ENCODE assay signal across 27 mouse cellular contexts in genomic region chr10:117835453-117835852, GRCm38 (mm10). TPM values are rescaled to one million over a fixed set of nuclear protein-coding genes. Genes with fewer than 3 reads are reported as not detected.
A peak's percentile ranks its signal among the peaks of the same experiment; 100 is the strongest.
DNase-seq lines count a peak whose midpoint lies in the region; ATAC-seq and TF ChIP-seq lines count a peak whose summit lies in the region.
"Had no signal": no experiment of that assay in that cellular context is flagged by ENCODE, and none has a peak within 500 bp of the region (broad histone marks: within the 10 kb centered on the region; RNA-seq: fewer than 3 reads in every experiment).

No protein-coding gene starts in this region.

- WGBS in heart, adult 2 months: 28% methylated on average over 5 of the region's 5 CpGs
- WGBS in heart, embryonic 11.5 days (ENCODE audit: insufficient replicate concordance): 70% methylated on average over 5 of the region's 5 CpGs
- 41% methylated on average over 5 of the region's 5 CpGs for WGBS in limb, embryonic 13.5 days
- WGBS in limb, embryonic 10.5 days: 52% methylated on average over 5 of the region's 5 CpGs

- H3K4me2 ChIP-seq in heart, embryonic 11.5 days: no peak overlapping the region
- no peak overlapping the region for H3K4me2 ChIP-seq in limb, embryonic 13.5 days (replicated peaks)
- H3K4me2 ChIP-seq: embryonic facial prominence, embryonic 13.5 days; embryonic facial prominence, embryonic 15.5 days; forebrain, embryonic 12.5 days had no signal

- H3K27ac ChIP-seq in heart, adult 2 months: no peak overlapping the region
- no peak overlapping the region for H3K27ac ChIP-seq in heart, embryonic 11.5 days (ENCODE audit: low read depth, low read length)
- H3K27ac ChIP-seq in limb, embryonic 13.5 days: no peak overlapping the region
- H3K27ac ChIP-seq in limb, embryonic 10.5 days: no peak overlapping the region
- H3K27ac ChIP-seq: embryonic facial prominence, embryonic 13.5 days; embryonic facial prominence, embryonic 15.5 days; forebrain, embryonic 10.5 days; forebrain, embryonic 12.5 days had no signal

- CTCF ChIA-PET in Patski (lab: Charles Lee): no interaction called here

- peak overlapping the region; percentile 12; the same call in 1 of the 2 replicates for H3K9ac ChIP-seq in heart, adult 2 months (ENCODE audit: low read depth, low read length)
- H3K9ac ChIP-seq in heart, embryonic 11.5 days (ENCODE audit: low read depth, low read length): no peak overlapping the region
- 0 out of 2 replicates have a peak overlapping the region, but pooled peaks have one; percentile 19 for H3K9ac ChIP-seq in limb, embryonic 13.5 days
- H3K9ac ChIP-seq: embryonic facial prominence, embryonic 13.5 days; embryonic facial prominence, embryonic 15.5 days; forebrain, embryonic 12.5 days had no signal

- H3K27me3 ChIP-seq in heart, adult 2 months (ENCODE audit: control insufficient read depth, insufficient read depth, low read length): no peaks in the 10 kb centered on the region
- no peaks in the 10 kb centered on the region for H3K27me3 ChIP-seq in heart, embryonic 11.5 days (ENCODE audit: control insufficient read depth, insufficient read depth, low read length)
- H3K27me3 ChIP-seq in limb, embryonic 13.5 days: no peaks in the 10 kb centered on the region
- H3K27me3 ChIP-seq in limb, embryonic 10.5 days (ENCODE audit: low read depth, poor library complexity, severe bottlenecking): no peaks in the 10 kb centered on the region
- H3K27me3 ChIP-seq in Patski: no peaks in the 10 kb centered on the region
- H3K27me3 ChIP-seq: CH12.LX; embryonic facial prominence, embryonic 13.5 days; embryonic facial prominence, embryonic 15.5 days; forebrain, embryonic 12.5 days had no signal

- H3K79me2 ChIP-seq in heart, adult 2 months (replicated peaks; ENCODE audit: control insufficient read depth, insufficient read depth, low read length): peaks cover 16% of the 10 kb centered on the region

- in situ Hi-C loops in Patski (cut with MboI; ENCODE audit: low pct_unique_long_range_greater_than_20kb): no loop called here

- peak; percentile 69 for ATAC-seq in frontal cortex, adult (ENCODE audit: low TSS enrichment)
- ATAC-seq in heart, embryonic 11.5 days (replicated peaks; ENCODE audit: insufficient number of reproducible peaks, low FRiP score, low TSS enrichment): no peak
- no peak for ATAC-seq in limb, embryonic 13.5 days (ENCODE audit: low FRiP score, low read depth)
- ATAC-seq in Patski: peak; percentile 12
- ATAC-seq: CD4-positive, CD25-positive, alpha-beta regulatory T cell, adult 4 months; forebrain, embryonic 14.5 days had no signal

- no peaks in the 10 kb centered on the region for H3K9me3 ChIP-seq in heart, embryonic 11.5 days (replicated peaks; ENCODE audit: control insufficient read depth, low read length)
- H3K9me3 ChIP-seq in limb, embryonic 13.5 days: no peaks in the 10 kb centered on the region
- H3K9me3 ChIP-seq in limb, embryonic 10.5 days (replicated peaks): no peaks in the 10 kb centered on the region
- H3K9me3 ChIP-seq: embryonic facial prominence, embryonic 13.5 days; embryonic facial prominence, embryonic 15.5 days; forebrain, embryonic 10.5 days; forebrain, embryonic 12.5 days; G1E had no signal

- H3K4me1 ChIP-seq in heart, adult 2 months (ENCODE audit: control insufficient read depth, insufficient read depth, low read length): peaks cover 31% of the 10 kb centered on the region
- H3K4me1 ChIP-seq in heart, embryonic 11.5 days (ENCODE audit: control insufficient read depth, insufficient read depth, low read length): peaks cover 9% of the 10 kb centered on the region
- peaks cover 15% of the 10 kb centered on the region for H3K4me1 ChIP-seq in limb, embryonic 13.5 days
- H3K4me1 ChIP-seq in limb, embryonic 10.5 days: peaks cover 3% of the 10 kb centered on the region; the same call in 1 of the 2 replicates
- H3K4me1 ChIP-seq: forebrain, embryonic 10.5 days; forebrain, embryonic 12.5 days had no signal

- POLR2A ChIA-PET in Patski (lab: Charles Lee): no interaction called here

- TF ChIP-seq CTCF in heart, adult 2 months (IDR thresholded peaks at IDR 0.05): no peak
- TF ChIP-seq CTCF in Patski (IDR thresholded peaks at IDR 0.05): no peak

- TF ChIP-seq POLR2A in heart, adult 2 months (IDR thresholded peaks at IDR 0.05; ENCODE audit: insufficient read depth, low read depth, low read length): no peak

- intact Hi-C loops in heart, adult 2 months (cut with DNase I): no loop called here

- no peak for TF ChIP-seq EP300 in heart, adult 2 months (IDR thresholded peaks at IDR 0.05; ENCODE audit: insufficient read depth, low read depth, low read length)

- H3K4me3 ChIP-seq in heart, adult 2 months: no peak overlapping the region
- no peak overlapping the region for H3K4me3 ChIP-seq in heart, embryonic 11.5 days (ENCODE audit: low read depth, low read length)
- H3K4me3 ChIP-seq in limb, embryonic 13.5 days: no peak overlapping the region
- no peak overlapping the region for H3K4me3 ChIP-seq in limb, embryonic 10.5 days
- H3K4me3 ChIP-seq: embryonic facial prominence, embryonic 13.5 days; embryonic facial prominence, embryonic 15.5 days; erythroblast, embryonic 14.5 days; forebrain, embryonic 10.5 days; forebrain, embryonic 12.5 days had no signal

- peaks cover 45% of the 10 kb centered on the region for H3K36me3 ChIP-seq in heart, adult 2 months (ENCODE audit: control insufficient read depth, insufficient read depth, low read length)
- no peaks in the 10 kb centered on the region for H3K36me3 ChIP-seq in heart, embryonic 11.5 days (ENCODE audit: control insufficient read depth, insufficient read depth, low read length)
- peaks cover 4% of the 10 kb centered on the region; the same call in 1 of the 2 replicates for H3K36me3 ChIP-seq in limb, embryonic 13.5 days
- peaks cover 5% of the 10 kb centered on the region; the same call in 1 of the 2 replicates for H3K36me3 ChIP-seq in limb, embryonic 10.5 days
- H3K36me3 ChIP-seq: embryonic facial prominence, embryonic 15.5 days; forebrain, embryonic 12.5 days had no signal

- no peak for DNase-seq in frontal cortex, postnatal 25 days (ENCODE audit: low spot score in 2 of 2)
- no peak for DNase-seq in heart, adult 2 months
- no peak for DNase-seq in limb, embryonic 10.5 days (ENCODE audit: low spot score)
- DNase-seq in Patski (ENCODE audit: low read depth, low spot score): no peak
- DNase-seq: adrenal gland, adult 2 months; adrenal gland, postnatal 10 days; adrenal gland, postnatal 25 days; B cell, adult 2 months; cerebellum, adult 11 months; cerebellum, adult 18-20 months; cerebellum, adult 8-10 months; cerebellum, adult 9-11 months; cerebellum, postnatal 14 days; cerebellum, postnatal 36 days; embryo, embryonic 11 days had no signal

RNA-seq across cellular contexts. Expression of gene Rap1b, which starts 10.4 kb away (rescaled TPM):
- total RNA-seq in heart, adult 2 months (2021): 10 to 100 TPM; 48.0 to 53.4 TPM
- 23.4 and 47.4 TPM in 2 replicates for polyA plus RNA-seq in heart, adult 2 months (2012; rRNA removed)
- 137 and 155 TPM in 2 replicates for polyA plus RNA-seq in heart, embryonic 11.5 days (2014; fragmentation: Nextera tagmentation; extraction: Ambion mirVana)
- polyA plus RNA-seq in limb, embryonic 13.5 days (2015; fragmentation: Nextera tagmentation; extraction: Ambion mirVana): 173 and 176 TPM in 2 replicates
- 138 and 146 TPM in 2 replicates for polyA plus RNA-seq in limb, embryonic 10.5 days (2016; fragmentation: Nextera tagmentation; extraction: Ambion mirVana)
- 95.5 TPM for polyA plus RNA-seq in Patski (2021)

RNA-seq across cellular contexts. Expression of gene Nup107, which starts 42.9 kb away (rescaled TPM):
- 1 to 10 TPM; 7.0 to 8.6 TPM for total RNA-seq in heart, adult 2 months (2021)
- polyA plus RNA-seq in heart, adult 2 months (2012; rRNA removed): 4.9 and 6.7 TPM in 2 replicates
- polyA plus RNA-seq in heart, embryonic 11.5 days (2014; fragmentation: Nextera tagmentation; extraction: Ambion mirVana): 56.3 and 68.9 TPM in 2 replicates
- polyA plus RNA-seq in limb, embryonic 13.5 days (2015; fragmentation: Nextera tagmentation; extraction: Ambion mirVana): 68.9 and 71.2 TPM in 2 replicates
- 109 and 111 TPM in 2 replicates for polyA plus RNA-seq in limb, embryonic 10.5 days (2016; fragmentation: Nextera tagmentation; extraction: Ambion mirVana)
- polyA plus RNA-seq in Patski (2021): 22.6 TPM

Comparison
In these comparisons a context has a peak if more than half of its experiments do, and no peak if none do; other contexts are left out.
1. ATAC-seq: peak in frontal cortex, adult (single experiment) and Patski (single experiment); none in heart, embryonic 11.5 days (single experiment) and limb, embryonic 13.5 days (single experiment).